Mouse (Mus musculus) erythroid progenitor cell, adult 5-6 weeks (primary cell): ENCODE measurements around the gene Nlrp6. TPM values are rescaled to one million over a fixed set of nuclear protein-coding genes. Genes with fewer than 3 reads are reported as not detected.
"Not testable (repeated sequence)": the region's sequence is repeated elsewhere in the genome, so short reads cannot be mapped to it uniquely, and the experiment has no call there.

ENCODE experiments used
- ATAC-seq: replicated peaks from 2 replicates; pipeline ENCODE4 v1.8.0; 2016; ENCODE audit warnings: moderate number of reproducible peaks, mild to moderate bottlenecking, moderate TSS enrichment, inconsistent platforms; ENCODE audit not compliant: poor library complexity, low FRiP score, severe bottlenecking
- total RNA-seq, 2 experiments: library from RNA; stranded (forward) in 1 of 2; stranded (reverse) in 1 of 2; fragments of 150-400 nt in 1 of 2; fragments of 186-747, 209-891 nt in 1 of 2; gene quantifications; 2 replicates each; pipeline versions ENCODE4 v1.2.3 to v1.2.4; 2015 to 2017; ENCODE audit warnings: low replicate concordance in 2 of 2

Gene Nlrp6
- total RNA-seq, 2 experiments from 2014 or later, result not detected

GRCm38 (mm10) chr7:140968710-140969109, 48.0 kb downstream of the Nlrp6 start:
- not testable (repeated sequence) for ATAC-seq

- ATAC-seq, result no peak
Observed at GRCm38 (mm10) chr7:140970931-140971330, 50.2 kb downstream of the Nlrp6 start.

- 0 out of 2 replicates have a peak, but pooled peaks have one; percentile 25 for ATAC-seq
Observed at GRCm38 (mm10) chr7:140971479-140972171, 50.9 kb downstream of the Nlrp6 start.

GRCm38 (mm10) chr7:140973396-140974165, 52.9 kb downstream of the Nlrp6 start:
- ATAC-seq, result no peak

GRCm38 (mm10) chr7:140974940-140975339, 54.2 kb downstream of the Nlrp6 start:
- no peak for ATAC-seq

- ATAC-seq, result no peak
Observed at GRCm38 (mm10) chr7:140975465-140975864, 54.8 kb downstream of the Nlrp6 start.

GRCm38 (mm10) chr7:140976720-140977119, 56.0 kb downstream of the Nlrp6 start:
- ATAC-seq, result not testable (repeated sequence)

Other genes with a start within 250 kb of the Nlrp6 start
- gene Olfr45, start 239.0 kb upstream of the Nlrp6 start, total RNA-seq (2015; ENCODE audit: low replicate concordance), result not detected in 2 replicates
- not detected in 2 replicates for gene Olfr45, start 239.0 kb upstream of the Nlrp6 start, total RNA-seq (2017; ENCODE audit: low replicate concordance)
- gene Olfr541, start 223.6 kb upstream of the Nlrp6 start, total RNA-seq (2015; ENCODE audit: low replicate concordance), result not detected in 2 replicates
- not detected in 2 replicates for gene Olfr541, start 223.6 kb upstream of the Nlrp6 start, total RNA-seq (2017; ENCODE audit: low replicate concordance)
- not detected in 2 replicates for gene Cyp2e1, start 157.2 kb upstream of the Nlrp6 start, total RNA-seq (2015; ENCODE audit: low replicate concordance)
- not detected in 2 replicates for gene Cyp2e1, start 157.2 kb upstream of the Nlrp6 start, total RNA-seq (2017; ENCODE audit: low replicate concordance)
- 1.8 TPM in 1 of 2 replicates, not detected in the other for gene Syce1, start 133.1 kb upstream of the Nlrp6 start, total RNA-seq (2015; ENCODE audit: low replicate concordance)
- gene Syce1, start 133.1 kb upstream of the Nlrp6 start, total RNA-seq (2017; ENCODE audit: low replicate concordance), result not detected in 2 replicates
- 0.36 TPM in 1 of 2 replicates, not detected in the other for gene Zfp941, start 98.7 kb upstream of the Nlrp6 start, total RNA-seq (2015; ENCODE audit: low replicate concordance)
- gene Zfp941, start 98.7 kb upstream of the Nlrp6 start, total RNA-seq (2017; ENCODE audit: low replicate concordance), result not detected in 2 replicates
- not detected in 2 replicates for gene Urah, start 85.9 kb upstream of the Nlrp6 start, total RNA-seq (2015; ENCODE audit: low replicate concordance)
- gene Urah, start 85.9 kb upstream of the Nlrp6 start, total RNA-seq (2017; ENCODE audit: low replicate concordance), result not detected in 2 replicates
- gene Scgb1c1, start 75.4 kb upstream of the Nlrp6 start, total RNA-seq (2015; ENCODE audit: low replicate concordance), result not detected in 2 replicates
- not detected in 2 replicates for gene Scgb1c1, start 75.4 kb upstream of the Nlrp6 start, total RNA-seq (2017; ENCODE audit: low replicate concordance)
- gene Odf3, start 73.1 kb upstream of the Nlrp6 start, total RNA-seq (2015; ENCODE audit: low replicate concordance), result not detected in 2 replicates
- not detected in 2 replicates for gene Odf3, start 73.1 kb upstream of the Nlrp6 start, total RNA-seq (2017; ENCODE audit: low replicate concordance)
- not detected in 2 replicates for gene Gm45785, start 64.6 kb upstream of the Nlrp6 start, total RNA-seq (2015; ENCODE audit: low replicate concordance)
- 2.8 TPM in 1 of 2 replicates, not detected in the other for gene Gm45785, start 64.6 kb upstream of the Nlrp6 start, total RNA-seq (2017; ENCODE audit: low replicate concordance)
- gene Ric8a, start 63.9 kb upstream of the Nlrp6 start, total RNA-seq (2015; ENCODE audit: low replicate concordance), result 19.1 and 49.5 TPM in 2 replicates
- gene Ric8a, start 63.9 kb upstream of the Nlrp6 start, total RNA-seq (2017; ENCODE audit: low replicate concordance), result 12.1 and 22.2 TPM in 2 replicates
- 7.6 and 9.2 TPM in 2 replicates for gene Bet1l, start 63.3 kb upstream of the Nlrp6 start, total RNA-seq (2015; ENCODE audit: low replicate concordance)
- 9.0 and 9.4 TPM in 2 replicates for gene Bet1l, start 63.3 kb upstream of the Nlrp6 start, total RNA-seq (2017; ENCODE audit: low replicate concordance)
- gene Psmd13, start 38.9 kb upstream of the Nlrp6 start, total RNA-seq (2015; ENCODE audit: low replicate concordance), result 74.2 and 90.1 TPM in 2 replicates
- 136 and 162 TPM in 2 replicates for gene Psmd13, start 38.9 kb upstream of the Nlrp6 start, total RNA-seq (2017; ENCODE audit: low replicate concordance)
- gene Sirt3, start 38.6 kb upstream of the Nlrp6 start, total RNA-seq (2015; ENCODE audit: low replicate concordance), result 14.4 and 16.3 TPM in 2 replicates
- 6.5 and 13.5 TPM in 2 replicates for gene Sirt3, start 38.6 kb upstream of the Nlrp6 start, total RNA-seq (2017; ENCODE audit: low replicate concordance)
- not detected in 2 replicates for gene Cox8b, start 20.5 kb upstream of the Nlrp6 start, total RNA-seq (2015; ENCODE audit: low replicate concordance)
- gene Cox8b, start 20.5 kb upstream of the Nlrp6 start, total RNA-seq (2017; ENCODE audit: low replicate concordance), result not detected in 2 replicates
- gene Pgghg, start 20.5 kb downstream of the Nlrp6 start, total RNA-seq (2015; ENCODE audit: low replicate concordance), result 0.72 TPM in 1 of 2 replicates, not detected in the other
- 0.90 and 1.3 TPM in 2 replicates for gene Pgghg, start 20.5 kb downstream of the Nlrp6 start, total RNA-seq (2017; ENCODE audit: low replicate concordance)
- gene Ifitm5, start 29.4 kb downstream of the Nlrp6 start, total RNA-seq (2015; ENCODE audit: low replicate concordance), result not detected in 2 replicates
- not detected in 2 replicates for gene Ifitm5, start 29.4 kb downstream of the Nlrp6 start, total RNA-seq (2017; ENCODE audit: low replicate concordance)
- gene Gm45717, start 35.0 kb downstream of the Nlrp6 start, total RNA-seq (2015; ENCODE audit: low replicate concordance), result not detected in 2 replicates
- not detected in 2 replicates for gene Gm45717, start 35.0 kb downstream of the Nlrp6 start, total RNA-seq (2017; ENCODE audit: low replicate concordance)
- 61.6 and 73.4 TPM in 2 replicates for gene Ifitm2, start 35.1 kb downstream of the Nlrp6 start, total RNA-seq (2015; ENCODE audit: low replicate concordance)
- gene Ifitm2, start 35.1 kb downstream of the Nlrp6 start, total RNA-seq (2017; ENCODE audit: low replicate concordance), result 14.5 and 51.7 TPM in 2 replicates
- 31.0 TPM in 1 of 2 replicates, not detected in the other for gene Ifitm1, start 46.3 kb downstream of the Nlrp6 start, total RNA-seq (2015; ENCODE audit: low replicate concordance)
- 0.90 and 20.6 TPM in 2 replicates for gene Ifitm1, start 46.3 kb downstream of the Nlrp6 start, total RNA-seq (2017; ENCODE audit: low replicate concordance)
- gene Ifitm3, start 89.9 kb downstream of the Nlrp6 start, total RNA-seq (2015; ENCODE audit: low replicate concordance), result 156 and 271 TPM in 2 replicates
- 73.5 and 106 TPM in 2 replicates for gene Ifitm3, start 89.9 kb downstream of the Nlrp6 start, total RNA-seq (2017; ENCODE audit: low replicate concordance)
- gene Ifitm6, start 97.0 kb downstream of the Nlrp6 start, total RNA-seq (2015; ENCODE audit: low replicate concordance), result 172 and 212 TPM in 2 replicates
- 65.6 and 95.9 TPM in 2 replicates for gene Ifitm6, start 97.0 kb downstream of the Nlrp6 start, total RNA-seq (2017; ENCODE audit: low replicate concordance)
- not detected in 2 replicates for gene Gm17387, start 108.2 kb downstream of the Nlrp6 start, total RNA-seq (2015; ENCODE audit: low replicate concordance)
- gene Gm17387, start 108.2 kb downstream of the Nlrp6 start, total RNA-seq (2017; ENCODE audit: low replicate concordance), result not detected in 2 replicates
- gene B4galnt4, start 140.2 kb downstream of the Nlrp6 start, total RNA-seq (2015; ENCODE audit: low replicate concordance), result not detected in 2 replicates
- 0.26 TPM in 1 of 2 replicates, not detected in the other for gene B4galnt4, start 140.2 kb downstream of the Nlrp6 start, total RNA-seq (2017; ENCODE audit: low replicate concordance)
- gene Pkp3, start 157.3 kb downstream of the Nlrp6 start, total RNA-seq (2015; ENCODE audit: low replicate concordance), result 4.3 TPM in 1 of 2 replicates, not detected in the other
- gene Pkp3, start 157.3 kb downstream of the Nlrp6 start, total RNA-seq (2017; ENCODE audit: low replicate concordance), result 0.91 and 1.3 TPM in 2 replicates
- 4.2 and 10.5 TPM in 2 replicates for gene Sigirr, start 179.7 kb downstream of the Nlrp6 start, total RNA-seq (2015; ENCODE audit: low replicate concordance)
- 1.5 TPM in 1 of 2 replicates, not detected in the other for gene Sigirr, start 179.7 kb downstream of the Nlrp6 start, total RNA-seq (2017; ENCODE audit: low replicate concordance)
- gene Ano9, start 196.9 kb downstream of the Nlrp6 start, total RNA-seq (2015; ENCODE audit: low replicate concordance), result not detected in 2 replicates
- gene Ano9, start 196.9 kb downstream of the Nlrp6 start, total RNA-seq (2017; ENCODE audit: low replicate concordance), result not detected in 2 replicates
- gene Ptdss2, start 201.5 kb downstream of the Nlrp6 start, total RNA-seq (2015; ENCODE audit: low replicate concordance), result 278 and 380 TPM in 2 replicates
- 309 and 327 TPM in 2 replicates for gene Ptdss2, start 201.5 kb downstream of the Nlrp6 start, total RNA-seq (2017; ENCODE audit: low replicate concordance)